Mouse (Mus musculus): ENCODE results near the gene St6gal1.

St6gal1 gene

GRCm38 (mm10) chr16:23337317-23337716 is 112.8 kb downstream of the St6gal1 start:
- no peak for DNase-seq (ENCODE audit: low spot score)

GRCm38 (mm10) chr16:23341254-23341653 is 116.7 kb downstream of the St6gal1 start:
- DNase-seq (ENCODE audit: low spot score) = no peak

- no peak for DNase-seq (ENCODE audit: low spot score)
These were observed 126.3 kb downstream of the St6gal1 start for GRCm38 (mm10) chr16:23350802-23351201.

- no peak for DNase-seq (ENCODE audit: low spot score)
These were observed 136.5 kb downstream of the St6gal1 start for GRCm38 (mm10) chr16:23361031-23361430.

- DNase-seq (ENCODE audit: low spot score) = no peak
These were observed 137.0 kb downstream of the St6gal1 start for GRCm38 (mm10) chr16:23361434-23361970.

- no peak for DNase-seq (ENCODE audit: low spot score)
These were observed 139.9 kb downstream of the St6gal1 start for GRCm38 (mm10) chr16:23364328-23364990.

GRCm38 (mm10) chr16:23369124-23369523 is 144.6 kb downstream of the St6gal1 start:
- no peak for DNase-seq (ENCODE audit: low spot score)

GRCm38 (mm10) chr16:23370724-23371123 is 146.2 kb downstream of the St6gal1 start:
- no peak for DNase-seq (ENCODE audit: low spot score)

- DNase-seq (ENCODE audit: low spot score) = no peak
These were observed 147.8 kb downstream of the St6gal1 start for GRCm38 (mm10) chr16:23372340-23372739.

- DNase-seq (ENCODE audit: low spot score) = no peak
These were observed 149.5 kb downstream of the St6gal1 start for GRCm38 (mm10) chr16:23374068-23374467.

GRCm38 (mm10) chr16:23374938-23375337 is 150.4 kb downstream of the St6gal1 start:
- DNase-seq (ENCODE audit: low spot score) = peak; percentile 2

GRCm38 (mm10) chr16:23376189-23376588 is 151.6 kb downstream of the St6gal1 start:
- DNase-seq (ENCODE audit: low spot score) = no peak

GRCm38 (mm10) chr16:23379536-23380230 is 155.1 kb downstream of the St6gal1 start:
- DNase-seq (ENCODE audit: low spot score) = no peak

- DNase-seq (ENCODE audit: low spot score) = no peak
These were observed 159.8 kb downstream of the St6gal1 start for GRCm38 (mm10) chr16:23384304-23384703.

- DNase-seq (ENCODE audit: low spot score) = no peak
These were observed 173.4 kb downstream of the St6gal1 start for GRCm38 (mm10) chr16:23397931-23398330.

GRCm38 (mm10) chr16:23401463-23401862 is 176.9 kb downstream of the St6gal1 start:
- no peak for DNase-seq (ENCODE audit: low spot score)

- DNase-seq (ENCODE audit: low spot score) = no peak
These were observed 177.4 kb downstream of the St6gal1 start for GRCm38 (mm10) chr16:23401959-23402358.

GRCm38 (mm10) chr16:23403008-23403755 is 178.6 kb downstream of the St6gal1 start:
- peak; percentile 46 for DNase-seq (ENCODE audit: low spot score)
